Mouse (Mus musculus) MN1 (cell line): ENCODE results near the gene Chst12.

ENCODE experiments used
- DNase-seq: peaks from one replicate; pipeline ENCODE4 v3.0.0-alpha.2; 2016; ENCODE audit warnings: low spot score

Gene Chst12

GRCm38 (mm10) chr5:140505208-140505780 lies at the start of gene Chst12:
TSS of gene Chst12 (plus strand) at chr5:140505550.
- peak; percentile 100 for DNase-seq

- DNase-seq, result no peak
These were observed 43.9 kb upstream of the Chst12 start for GRCm38 (mm10) chr5:140461476-140461875.

DNA sequence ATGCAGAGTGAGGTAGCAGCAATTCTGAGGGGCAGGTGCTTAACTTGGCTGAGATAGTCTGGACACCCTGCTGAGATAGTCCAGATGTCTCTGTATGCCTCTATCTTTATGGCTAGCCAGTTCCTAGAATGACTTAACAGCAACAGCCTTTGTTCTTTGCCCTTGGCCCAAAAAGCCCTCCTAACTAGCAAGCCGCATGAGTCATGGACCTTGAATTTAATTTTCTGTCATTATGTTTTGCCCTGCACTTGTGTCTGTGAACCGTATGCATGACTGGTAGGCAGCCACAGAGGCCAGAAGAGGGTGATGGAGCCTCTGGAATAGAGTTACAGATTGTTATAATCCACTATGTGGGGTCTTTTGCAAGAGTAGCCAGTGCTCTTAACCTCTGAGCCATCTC lies 42.2 kb upstream of the Chst12 start:
- peak; percentile 52 for DNase-seq

- DNase-seq, result peak; percentile 36
These were observed 40.4 kb upstream of the Chst12 start for GRCm38 (mm10) chr5:140464943-140465342.

DNA sequence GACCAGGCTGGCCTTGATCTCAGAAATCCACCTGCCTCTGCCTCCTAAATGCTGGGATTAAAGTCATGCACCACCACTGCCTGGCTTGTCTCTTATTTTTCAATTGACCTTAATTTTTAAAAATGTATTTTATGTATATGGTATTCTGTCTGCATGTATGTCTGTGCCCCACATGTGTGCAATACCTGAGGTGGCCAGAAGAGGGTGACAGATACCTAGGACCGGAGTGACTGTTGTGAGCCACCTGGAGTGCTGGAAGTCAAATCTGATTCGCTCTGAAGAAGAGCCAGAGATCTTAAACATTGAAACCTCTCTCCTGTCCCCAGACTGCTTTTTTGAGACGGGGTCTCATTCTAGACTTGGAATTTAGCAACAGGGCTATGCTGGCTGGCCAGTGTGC lies 33.0 kb upstream of the Chst12 start:
- no peak for DNase-seq

DNA sequence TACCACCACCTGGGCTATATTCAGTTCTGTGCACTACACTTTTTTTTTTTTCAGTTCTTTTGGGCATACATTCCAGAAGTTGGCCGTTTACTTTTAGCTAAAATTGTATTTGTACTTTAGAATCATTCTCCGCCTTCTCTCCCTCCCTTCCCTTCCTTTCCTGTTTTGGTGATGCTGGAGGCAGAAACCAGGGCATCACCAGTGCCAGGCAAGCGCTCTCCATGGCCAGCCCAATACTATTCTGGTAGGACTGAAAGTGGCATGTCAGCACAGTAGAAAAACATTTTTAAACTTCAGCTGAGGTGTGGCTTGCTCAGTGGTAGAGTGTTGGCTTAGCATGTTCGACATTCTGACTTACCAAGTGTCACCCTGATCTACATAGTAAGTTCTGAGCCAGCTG lies 23.9 kb upstream of the Chst12 start:
- DNase-seq, result no peak

- no peak for DNase-seq
These were observed 14.2 kb upstream of the Chst12 start for GRCm38 (mm10) chr5:140491142-140491541.

- no peak for DNase-seq
These were observed 12.6 kb upstream of the Chst12 start for GRCm38 (mm10) chr5:140492684-140493233.

DNA sequence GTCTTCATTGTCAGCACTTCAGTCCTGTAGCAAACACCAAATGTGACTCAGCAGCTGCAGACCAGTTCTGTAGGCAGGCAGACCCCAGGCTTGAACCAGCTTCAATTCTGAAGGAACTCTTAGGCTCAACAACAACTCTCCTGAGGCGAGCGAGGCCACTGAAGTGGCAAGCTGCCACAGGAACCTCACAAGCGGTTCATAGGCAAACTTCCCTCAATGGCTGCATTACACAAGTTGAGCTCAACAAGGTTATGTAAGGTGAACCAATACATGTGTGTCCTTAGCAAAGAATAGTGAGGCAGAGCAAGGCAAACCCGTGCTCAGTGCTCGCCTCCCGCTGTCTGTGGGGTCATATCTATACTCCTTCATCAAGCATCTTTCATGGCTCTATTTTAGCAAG lies 7.2 kb upstream of the Chst12 start:
- DNase-seq, result no peak

- no peak for DNase-seq
These were observed 4.6 kb upstream of the Chst12 start for GRCm38 (mm10) chr5:140500736-140501135.

DNA sequence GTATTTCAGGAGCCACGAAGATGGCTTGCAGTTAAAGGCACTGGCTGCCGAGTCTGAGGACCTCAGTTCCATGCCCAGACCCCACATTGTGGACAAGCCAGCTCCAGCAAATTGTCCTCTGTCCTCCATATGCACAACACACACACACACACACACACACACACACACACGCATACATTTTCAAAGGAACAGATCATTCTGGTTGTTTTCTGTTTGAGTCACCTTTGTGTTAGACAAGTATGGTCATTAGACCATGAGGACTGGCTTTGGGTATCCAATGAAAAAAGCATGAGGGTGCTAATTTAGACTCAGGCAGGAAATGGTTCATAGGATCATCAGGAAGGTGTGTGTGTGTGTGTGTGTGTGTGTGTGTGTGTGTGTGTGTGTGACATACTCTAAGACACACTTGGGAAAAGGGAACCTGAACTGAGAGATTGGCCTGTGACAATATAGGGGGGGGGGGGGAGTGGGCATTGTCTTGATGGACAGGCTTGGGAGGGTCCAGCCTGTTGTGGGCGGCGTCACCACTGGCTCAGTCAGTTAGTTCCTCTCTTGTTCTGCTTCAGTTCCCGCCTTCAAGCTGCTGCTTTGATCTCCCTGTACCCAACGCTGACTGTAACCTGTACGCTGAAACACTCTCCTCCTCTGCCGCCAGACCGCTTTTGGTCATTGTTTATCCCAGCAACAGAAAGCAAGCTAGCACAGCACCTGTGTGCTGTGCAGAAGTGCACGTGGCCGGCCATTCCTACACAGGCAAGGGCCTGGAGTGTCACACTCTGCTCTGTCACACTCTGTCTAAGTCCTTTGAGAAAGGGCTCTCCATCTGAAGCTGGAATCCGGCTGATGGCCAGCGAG lies 3.1 kb upstream of the Chst12 start:
- DNase-seq, result peak; percentile 46

DNA sequence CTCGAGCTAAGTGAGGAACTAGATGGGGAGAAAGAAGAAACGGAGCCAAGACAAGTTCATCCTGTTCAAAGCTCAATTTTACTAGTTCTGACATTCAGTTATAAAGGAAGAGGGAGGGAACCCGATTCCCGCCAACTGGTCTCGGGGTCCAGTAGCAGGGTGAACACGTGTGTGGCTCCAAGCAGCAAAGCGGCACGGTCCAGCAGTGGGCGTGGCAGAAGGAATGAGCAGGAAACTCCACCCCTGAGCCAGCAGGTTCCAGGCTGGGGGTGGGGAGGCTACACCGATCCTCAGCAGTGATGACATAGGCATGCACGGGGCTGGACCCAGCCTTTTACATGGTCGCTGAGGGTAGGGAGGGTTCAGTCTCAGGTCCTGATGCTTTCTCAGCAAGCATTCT lies 2.4 kb upstream of the Chst12 start:
- peak; percentile 71 for DNase-seq

- no peak for DNase-seq
These were observed 895 bp downstream of the Chst12 start for GRCm38 (mm10) chr5:140506096-140506794.

DNA sequence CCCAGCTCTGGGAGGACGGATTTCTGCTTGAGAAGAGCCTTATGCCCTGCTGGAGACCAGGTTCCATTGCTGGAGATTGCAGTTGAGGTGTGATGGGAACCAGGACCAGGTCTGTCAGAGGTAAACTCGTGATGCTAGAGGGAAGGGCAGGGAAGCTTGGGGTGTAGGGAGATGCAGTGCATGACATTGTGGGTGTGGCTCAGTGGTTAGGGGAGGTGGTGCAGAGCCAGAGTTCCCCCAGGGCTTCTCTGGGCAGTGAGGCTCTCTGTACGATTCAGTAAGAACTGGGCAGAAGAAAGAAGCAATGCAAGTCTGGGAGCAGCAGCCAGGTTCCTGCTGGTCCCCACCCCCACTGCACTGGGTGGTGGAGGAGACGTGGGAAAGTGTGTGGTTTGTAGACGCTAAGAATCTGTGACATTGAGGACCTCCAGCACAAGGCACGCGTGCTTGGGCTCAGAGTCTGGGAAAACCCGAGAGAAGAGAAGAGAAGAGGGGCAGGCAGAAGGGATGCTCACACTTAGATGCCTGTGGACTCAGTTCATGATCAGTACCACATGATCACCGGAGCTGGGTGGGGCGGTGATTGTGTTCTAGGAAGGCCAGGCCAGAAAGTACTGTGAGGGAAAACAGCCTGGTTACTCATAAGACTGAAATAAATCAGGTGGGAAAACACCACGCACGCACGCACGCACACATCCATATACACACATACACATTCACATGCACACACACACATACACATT lies 2.3 kb downstream of the Chst12 start:
- no peak for DNase-seq

DNA sequence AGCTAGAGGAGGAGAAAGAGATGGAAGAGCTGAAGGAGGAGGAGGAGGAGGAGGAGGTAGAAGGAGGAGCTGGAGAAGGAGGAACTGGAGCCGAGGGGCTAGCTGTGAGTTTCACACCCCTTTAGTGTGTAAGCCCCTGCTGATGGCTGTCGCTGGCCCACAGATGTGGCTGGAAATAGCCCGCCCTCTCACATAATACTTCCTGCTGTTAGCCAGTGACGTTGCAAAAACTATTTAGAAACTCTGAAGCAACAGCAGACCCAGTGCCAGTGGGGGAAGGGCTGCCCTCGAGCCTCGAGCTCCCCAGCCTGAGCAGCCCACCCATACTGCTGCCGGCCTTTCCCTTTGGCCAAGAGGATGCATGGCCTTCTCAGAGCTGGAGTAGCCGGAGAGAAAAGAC lies 3.3 kb downstream of the Chst12 start:
- no peak for DNase-seq

- no peak for DNase-seq
These were observed 3.9 kb downstream of the Chst12 start for GRCm38 (mm10) chr5:140509204-140509603.

DNA sequence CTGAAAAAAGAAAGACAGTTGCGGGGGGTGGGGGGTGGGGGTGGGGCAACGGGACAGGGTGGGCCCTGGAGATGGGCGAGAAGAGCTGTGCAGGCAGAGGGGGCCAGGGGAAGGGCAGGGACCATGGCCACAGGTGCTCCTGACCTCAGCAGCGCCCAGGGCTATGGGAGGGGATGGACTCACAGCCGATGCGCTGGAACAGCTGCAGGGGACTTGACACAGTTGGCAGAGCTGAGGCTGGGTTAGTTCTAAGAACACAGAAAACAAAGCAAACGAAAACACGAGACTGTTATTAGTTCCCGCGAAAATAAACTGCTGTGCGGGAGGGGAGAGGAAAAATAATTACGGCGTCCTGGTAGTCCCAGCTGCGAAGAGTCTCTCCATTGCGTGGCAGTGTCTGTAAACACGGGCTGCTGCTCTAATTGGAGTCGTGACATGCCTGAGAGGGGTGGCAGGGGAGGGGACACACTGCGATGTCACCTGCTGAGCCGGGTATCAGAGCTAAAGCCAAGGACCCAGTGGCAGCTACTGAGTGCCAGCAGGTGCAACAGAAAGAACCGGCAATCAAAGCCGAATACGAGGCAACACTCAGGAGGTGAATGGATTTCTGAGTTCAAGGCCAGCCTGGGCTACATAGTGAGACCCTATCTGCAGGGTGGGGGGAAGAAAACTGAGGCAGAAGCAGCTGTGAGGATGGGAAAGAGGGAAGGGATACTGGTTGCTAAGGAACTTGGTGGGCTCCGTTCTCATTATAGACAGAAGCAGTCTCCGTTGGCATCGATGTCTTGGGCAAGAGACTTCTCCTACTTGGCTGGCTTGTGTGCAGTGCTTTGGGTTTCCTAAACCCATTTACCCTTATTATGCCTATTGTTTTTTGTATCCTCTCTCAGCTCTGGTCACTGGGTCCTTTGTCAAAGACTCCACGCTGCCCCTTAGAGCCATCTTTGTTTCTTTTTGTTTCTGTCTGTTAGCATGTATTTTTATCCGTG lies 5.0 kb downstream of the Chst12 start:
- DNase-seq, result no peak

DNA sequence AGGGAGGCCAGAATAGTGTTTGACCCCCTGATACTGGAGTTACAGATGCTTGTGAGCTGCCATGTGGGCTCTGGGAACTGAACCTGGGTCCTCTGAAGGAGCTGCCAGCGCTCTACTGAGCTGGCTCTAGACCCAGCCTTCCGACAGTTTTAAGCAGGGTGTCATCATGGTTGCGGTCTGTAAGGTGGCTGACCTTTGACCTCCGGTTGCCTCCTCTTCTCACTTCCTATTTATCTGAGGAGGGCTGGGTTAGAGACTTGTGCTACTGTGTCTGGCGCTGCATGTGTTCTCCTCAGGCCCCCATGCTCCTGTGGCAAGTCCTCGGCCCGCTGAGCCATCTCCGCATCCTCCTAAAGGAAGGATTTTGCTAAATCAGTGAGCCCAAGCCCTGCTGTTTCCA lies 8.6 kb downstream of the Chst12 start:
- DNase-seq, result no peak

- no peak for DNase-seq
These were observed 9.6 kb downstream of the Chst12 start for GRCm38 (mm10) chr5:140514799-140515486.
